Mouse (Mus musculus): ENCODE results near the gene Bbs5.
A peak's percentile ranks its signal among the peaks of the same experiment; 100 is the strongest.
"Not testable (repeated sequence)": the region's sequence is repeated elsewhere in the genome, so short reads cannot be mapped to it uniquely, and the experiment has no call there.

The Bbs5 gene

GRCm38 (mm10) chr2:69646726-69647490, at the start of gene Bbs5:
TSS of gene Bbs5 (plus strand) at chr2:69647171.
- peak; percentile 93 for DNase-seq (ENCODE audit: low spot score)

- no peak for DNase-seq (ENCODE audit: low spot score)
Measured at GRCm38 (mm10) chr2:69603726-69604393, 43.1 kb upstream of the Bbs5 start.

- no peak for DNase-seq (ENCODE audit: low spot score)
Measured at GRCm38 (mm10) chr2:69606621-69607020, 40.4 kb upstream of the Bbs5 start.

GRCm38 (mm10) chr2:69612237-69612636, 34.7 kb upstream of the Bbs5 start:
- peak; percentile 59 for DNase-seq (ENCODE audit: low spot score)

- no peak for DNase-seq (ENCODE audit: low spot score)
Measured at GRCm38 (mm10) chr2:69612716-69613115, 34.3 kb upstream of the Bbs5 start.

- DNase-seq (ENCODE audit: low spot score), result peak; percentile 22
Measured at GRCm38 (mm10) chr2:69613237-69613636, 33.7 kb upstream of the Bbs5 start.

- DNase-seq (ENCODE audit: low spot score), result no peak
Measured at GRCm38 (mm10) chr2:69618336-69618735, 28.6 kb upstream of the Bbs5 start.

GRCm38 (mm10) chr2:69619286-69619685, 27.7 kb upstream of the Bbs5 start:
- no peak for DNase-seq (ENCODE audit: low spot score)

- no peak for DNase-seq (ENCODE audit: low spot score)
Measured at GRCm38 (mm10) chr2:69629215-69629614, 17.8 kb upstream of the Bbs5 start.

GRCm38 (mm10) chr2:69629914-69630313, 17.1 kb upstream of the Bbs5 start:
- no peak for DNase-seq (ENCODE audit: low spot score)

- no peak for DNase-seq (ENCODE audit: low spot score)
Measured at GRCm38 (mm10) chr2:69630792-69631191, 16.2 kb upstream of the Bbs5 start.

- DNase-seq (ENCODE audit: low spot score), result peak; percentile 49
Measured at GRCm38 (mm10) chr2:69631449-69631848, 15.5 kb upstream of the Bbs5 start.

GRCm38 (mm10) chr2:69635064-69635701, 11.8 kb upstream of the Bbs5 start:
- DNase-seq (ENCODE audit: low spot score), result peak; percentile 85

GRCm38 (mm10) chr2:69635807-69636206, 11.2 kb upstream of the Bbs5 start:
- peak; percentile 49 for DNase-seq (ENCODE audit: low spot score)

- not testable (repeated sequence) for DNase-seq (ENCODE audit: low spot score)
Measured at GRCm38 (mm10) chr2:69637989-69638388, 9.0 kb upstream of the Bbs5 start.

GRCm38 (mm10) chr2:69640100-69640499, 6.9 kb upstream of the Bbs5 start:
- DNase-seq (ENCODE audit: low spot score), result peak; percentile 73

- DNase-seq (ENCODE audit: low spot score), result no peak
Measured at GRCm38 (mm10) chr2:69644968-69645617, 1.9 kb upstream of the Bbs5 start.

GRCm38 (mm10) chr2:69649716-69650115, 2.7 kb downstream of the Bbs5 start:
- no peak for DNase-seq (ENCODE audit: low spot score)

- DNase-seq (ENCODE audit: low spot score), result no peak
Measured at GRCm38 (mm10) chr2:69659326-69659725, 12.4 kb downstream of the Bbs5 start.

- no peak for DNase-seq (ENCODE audit: low spot score)
Measured at GRCm38 (mm10) chr2:69663827-69664476, 17.0 kb downstream of the Bbs5 start.

GRCm38 (mm10) chr2:69667656-69668055, 20.7 kb downstream of the Bbs5 start:
- DNase-seq (ENCODE audit: low spot score), result no peak

GRCm38 (mm10) chr2:69668414-69668813, 21.4 kb downstream of the Bbs5 start:
- DNase-seq (ENCODE audit: low spot score), result no peak

Data from retina, embryonic 14.5 days (tissue).